Mouse (Mus musculus): Measurements from ENCODE around the gene C1qb. TPM values are rescaled to one million over a fixed set of nuclear protein-coding genes. Genes with fewer than 3 reads are reported as not detected.

The C1qb gene
- total RNA-seq (2021): 28.1 and 31.7 TPM in 2 replicates
- long read RNA-seq, experiment 1, transcript C1qb-201 (3 exons, 1,088 nt): major isoform, 20 of 21 reads
- long read RNA-seq, experiment 1, partial matches to known transcripts: 1 of 21 reads
- long read RNA-seq, experiment 1, other reads (novel, unspliced or antisense): 0 of 21 reads
- long read RNA-seq, experiment 2, transcript C1qb-201 (3 exons, 1,088 nt): major isoform, 27 of 32 reads
- long read RNA-seq, experiment 2, partial matches to known transcripts: 4 of 32 reads
- long read RNA-seq, experiment 2, other reads (novel, unspliced or antisense): 1 of 32 reads

- DNase-seq: no peak
These were observed at the start of gene C1qb for GRCm38 (mm10) chr4:136886101-136886500. TSS of gene C1qb (minus strand) at chr4:136886187.

DNA sequence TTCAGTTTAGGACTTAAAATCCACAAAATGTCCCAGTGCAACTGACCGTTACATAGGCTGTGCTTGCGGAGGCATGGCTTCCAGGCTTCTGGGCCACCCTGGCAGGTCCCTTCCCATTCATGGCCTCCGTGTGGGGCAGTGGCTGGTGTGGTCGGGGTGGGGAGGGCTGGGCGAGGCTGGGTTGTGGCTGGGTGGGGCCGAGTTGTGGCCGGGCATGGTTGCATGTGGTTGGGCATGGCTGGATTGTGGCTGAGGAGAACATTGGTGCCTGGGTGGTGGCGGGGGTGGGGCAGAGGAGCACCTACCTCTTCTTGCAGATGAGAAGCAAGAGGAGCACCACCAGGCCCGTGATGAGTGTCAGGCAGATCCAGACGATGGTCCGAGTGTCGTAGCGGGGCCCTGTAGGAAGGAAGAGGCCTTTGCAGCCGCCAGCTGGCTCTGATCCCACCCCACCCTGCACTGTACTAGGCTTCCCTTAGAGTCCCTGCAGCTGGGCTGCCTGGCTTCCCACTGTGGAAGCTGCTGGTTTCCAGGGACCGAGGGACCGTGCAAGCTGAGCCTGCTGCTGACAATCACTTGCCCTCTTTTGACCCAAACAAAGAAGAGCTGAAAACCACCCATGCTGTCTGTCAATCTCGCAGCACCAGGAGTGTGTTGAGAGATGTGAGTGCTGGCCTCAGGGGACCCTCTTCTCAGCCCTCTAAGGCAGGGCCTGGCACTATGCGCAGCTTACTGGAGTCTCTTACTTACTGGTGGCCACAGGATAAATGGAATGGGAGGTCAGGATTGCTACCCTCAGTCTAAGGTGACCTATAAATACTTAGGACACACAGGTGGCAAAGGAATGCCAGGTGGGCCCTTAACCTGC, 49.0 kb upstream of the C1qb start:
- no peak for DNase-seq

DNA sequence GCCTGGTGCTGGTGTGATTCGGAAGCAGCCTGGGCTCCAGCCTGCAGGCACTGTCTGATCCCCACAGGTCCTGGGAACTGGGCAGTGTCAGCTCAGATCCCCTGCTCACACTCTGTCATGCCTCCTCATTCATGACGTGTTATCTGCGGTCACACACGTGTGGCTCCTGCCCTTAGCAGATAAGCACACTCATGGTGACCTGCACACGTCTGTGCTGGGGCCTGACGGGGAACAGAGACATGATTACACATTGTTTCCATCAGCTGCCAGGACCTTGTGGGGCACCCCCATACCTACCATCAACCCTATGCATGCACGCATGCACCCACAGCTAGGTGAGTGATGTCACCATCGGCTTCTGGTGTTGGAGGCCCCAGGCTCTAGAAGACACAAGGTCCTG, 44.5 kb upstream of the C1qb start:
- DNase-seq: no peak

- peak; percentile 54 for DNase-seq
These were observed 42.9 kb upstream of the C1qb start for GRCm38 (mm10) chr4:136928928-136929327.

DNA sequence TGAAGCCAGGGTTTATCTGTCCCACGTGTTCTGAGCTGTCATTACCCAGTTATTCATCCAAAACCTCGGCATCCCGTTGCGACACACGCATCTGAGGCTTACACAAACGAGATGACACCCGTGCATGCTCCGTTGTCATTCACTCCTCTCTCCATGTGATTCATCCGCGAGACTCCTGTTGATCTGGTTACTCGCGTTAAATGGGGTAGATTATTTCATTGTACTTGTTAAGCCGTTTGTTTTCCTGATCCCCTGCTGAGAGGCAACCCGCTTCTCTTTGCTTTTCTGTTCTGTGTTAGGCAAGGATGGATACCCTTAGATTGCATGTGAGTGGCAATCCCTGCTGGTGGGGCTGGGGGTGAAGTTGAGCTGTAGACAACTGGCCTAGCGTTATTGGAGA, 39.8 kb upstream of the C1qb start:
- DNase-seq: peak; percentile 59

GRCm38 (mm10) chr4:136924529-136924928, 38.5 kb upstream of the C1qb start:
- DNase-seq: peak; percentile 82

DNA sequence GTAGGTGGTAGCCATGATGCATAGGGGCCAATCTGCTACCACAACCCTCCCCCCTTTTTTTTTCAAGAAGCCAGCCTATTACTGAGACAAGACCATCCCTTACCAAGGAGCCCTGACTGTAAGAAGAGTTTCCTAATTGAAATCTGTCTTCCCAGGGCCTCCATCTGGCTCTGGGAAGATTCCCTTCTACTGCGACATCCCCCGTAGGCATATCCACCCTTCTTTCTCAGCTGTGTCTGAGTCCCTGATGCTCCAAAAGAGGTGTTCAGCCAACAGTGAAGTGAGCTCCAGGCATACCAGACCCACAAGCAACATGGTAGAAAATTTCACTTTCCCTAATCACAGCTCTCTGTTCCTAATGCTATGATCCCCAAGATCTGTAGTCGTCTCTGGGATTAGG, 33.5 kb upstream of the C1qb start:
- no peak for DNase-seq

- DNase-seq: no peak
These were observed 32.8 kb upstream of the C1qb start for GRCm38 (mm10) chr4:136918834-136919233.

- DNase-seq: no peak
These were observed 31.2 kb upstream of the C1qb start for GRCm38 (mm10) chr4:136917165-136917524.

- DNase-seq: no peak
These were observed 30.6 kb upstream of the C1qb start for GRCm38 (mm10) chr4:136916359-136917164.

- no peak for DNase-seq
These were observed 26.9 kb upstream of the C1qb start for GRCm38 (mm10) chr4:136912841-136913240.

DNA sequence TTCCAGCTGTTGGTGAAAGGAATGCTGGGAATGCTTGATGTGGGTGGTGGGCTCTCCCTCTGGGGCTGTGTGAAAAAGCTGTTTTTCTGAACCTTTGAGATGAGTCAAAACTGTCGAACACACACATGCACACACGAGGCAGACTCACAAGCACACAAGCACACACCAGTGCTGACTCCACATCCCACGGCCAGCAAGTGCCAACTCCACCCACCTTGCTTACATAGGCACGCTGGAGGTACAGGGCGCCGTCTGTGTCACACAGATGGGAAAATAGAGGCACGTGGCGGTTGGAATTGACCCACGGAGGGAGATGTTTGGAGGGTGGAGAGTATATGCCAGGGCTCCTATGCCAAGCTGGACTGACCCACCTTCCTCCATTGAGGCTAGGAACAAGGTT, 25.8 kb upstream of the C1qb start:
- DNase-seq: no peak

GRCm38 (mm10) chr4:136911211-136911646, 25.2 kb upstream of the C1qb start:
- DNase-seq: no peak

- no peak for DNase-seq
These were observed 21.8 kb upstream of the C1qb start for GRCm38 (mm10) chr4:136907809-136908208.

- peak; percentile 81 for DNase-seq
These were observed 21.0 kb upstream of the C1qb start for GRCm38 (mm10) chr4:136907033-136907432.

- no peak for DNase-seq
These were observed 19.0 kb upstream of the C1qb start for GRCm38 (mm10) chr4:136904767-136905539.

DNA sequence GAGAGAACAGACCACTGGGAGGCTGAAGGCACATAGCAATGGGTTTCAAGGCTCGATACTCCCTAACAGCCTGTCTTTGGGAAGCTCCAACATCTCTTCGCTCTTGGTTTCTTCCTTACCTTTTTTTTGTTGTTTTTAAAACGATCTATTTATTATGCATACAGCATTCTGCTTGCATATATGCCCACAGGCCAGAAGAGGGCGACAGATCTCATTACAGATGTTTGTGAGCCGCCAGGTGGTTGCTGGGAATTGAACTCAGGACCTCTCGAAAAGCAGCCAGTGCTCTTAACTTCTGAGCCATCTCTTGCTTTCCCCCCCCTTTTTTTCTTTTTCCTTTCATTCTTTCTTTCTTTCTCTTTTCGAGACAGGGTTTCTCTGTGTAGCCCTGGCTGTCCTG, 13.2 kb upstream of the C1qb start:
- no peak for DNase-seq

DNA sequence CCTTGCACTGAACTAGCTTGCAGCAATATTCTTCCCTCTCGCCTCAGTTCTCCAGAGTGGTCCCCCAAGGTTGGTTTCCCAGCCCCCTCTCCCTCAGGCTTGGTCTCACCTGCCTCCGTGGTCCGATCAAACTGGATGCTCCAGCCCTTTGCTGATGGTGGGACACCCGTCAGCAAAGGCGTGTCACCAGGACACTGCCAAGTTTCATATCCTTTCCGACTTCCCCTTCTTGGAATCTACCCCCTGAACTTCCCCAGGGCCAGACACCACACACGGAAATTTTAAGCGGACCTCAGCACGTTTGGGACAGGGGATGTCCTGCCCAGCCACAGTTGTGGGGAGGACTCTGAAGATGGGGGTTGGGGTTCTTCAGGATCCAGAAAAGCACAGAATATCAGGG, 12.7 kb upstream of the C1qb start, which contains the start of gene C1qa:
Gene C1qa (minus strand): TSS at position 167 of the 400 bp plus-strand sequence.
- no peak for DNase-seq

- no peak for DNase-seq
These were observed 12.2 kb upstream of the C1qb start for GRCm38 (mm10) chr4:136898084-136898598.

DNA sequence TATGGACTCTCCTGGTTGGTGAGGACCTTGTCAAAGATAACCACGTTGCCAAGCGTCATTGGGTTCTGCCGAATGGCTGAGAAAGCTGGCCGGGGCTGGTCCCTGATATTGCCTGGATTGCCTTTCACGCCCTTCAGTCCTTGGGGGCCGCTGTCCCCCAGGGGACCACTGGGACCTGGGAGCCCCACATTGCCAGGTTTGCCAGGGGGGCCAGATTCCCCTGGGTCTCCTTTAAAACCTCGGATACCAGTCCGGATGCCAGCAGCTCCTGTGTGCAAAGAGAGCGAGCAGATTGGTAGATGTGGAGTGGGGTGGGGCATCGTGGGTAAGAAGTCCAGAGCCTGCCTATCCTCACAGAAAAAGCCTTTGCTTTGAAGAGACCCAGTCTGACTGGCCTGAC, 10.5 kb upstream of the C1qb start:
- DNase-seq: no peak

DNA sequence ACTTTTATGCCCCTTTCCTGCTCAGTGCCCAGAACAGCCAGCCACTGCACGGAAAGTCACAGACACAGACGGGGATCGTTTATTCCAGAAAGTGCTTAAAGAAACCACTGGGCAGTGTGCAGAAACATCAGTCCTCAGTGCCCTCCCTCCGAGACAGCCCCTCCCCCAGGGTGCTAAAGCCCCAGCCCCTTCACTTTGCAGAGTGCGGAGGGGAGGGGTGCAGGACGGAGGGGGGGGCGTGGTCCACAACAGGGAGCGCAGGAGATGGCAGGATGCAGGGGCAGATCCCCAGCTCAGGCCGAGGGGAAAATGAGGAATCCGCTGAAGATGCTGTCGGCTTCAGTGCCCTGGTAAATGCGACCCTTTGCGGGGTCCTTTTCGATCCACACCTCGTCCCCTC, 9.9 kb upstream of the C1qb start:
- DNase-seq: no peak

DNA sequence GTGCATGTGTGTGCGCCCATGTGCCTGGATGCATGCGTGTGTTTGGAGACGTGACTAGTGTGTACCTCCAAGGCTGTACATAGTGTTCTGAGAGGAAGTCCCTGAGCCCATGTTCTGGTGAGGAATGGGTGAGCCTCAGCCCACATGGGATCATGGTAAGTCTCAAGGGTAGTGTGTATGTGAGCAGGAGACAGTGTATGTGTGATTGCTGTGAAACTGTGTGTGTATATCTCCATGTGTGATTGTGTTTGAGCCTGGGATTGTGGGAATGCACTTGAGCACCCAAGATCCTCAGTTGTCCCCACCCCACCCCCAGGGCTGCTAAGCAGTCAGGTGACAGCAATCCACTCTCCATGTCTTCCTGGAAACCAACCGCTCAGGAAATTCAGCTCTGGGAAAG, 8.8 kb upstream of the C1qb start:
- DNase-seq: no peak
